Mouse (Mus musculus): ENCODE data around the gene Rap1gap2.

Gene Rap1gap2

GRCm38 (mm10) chr11:74408587-74409446, 201.9 kb downstream of the Rap1gap2 start:
- peak; percentile 95 for DNase-seq

- DNase-seq: no peak
These were observed 205.5 kb downstream of the Rap1gap2 start for GRCm38 (mm10) chr11:74405201-74405600.

- DNase-seq: no peak
These were observed 206.5 kb downstream of the Rap1gap2 start for GRCm38 (mm10) chr11:74404216-74404615.

GRCm38 (mm10) chr11:74402126-74402525, 208.6 kb downstream of the Rap1gap2 start:
- DNase-seq: no peak

GRCm38 (mm10) chr11:74395583-74395982, 215.1 kb downstream of the Rap1gap2 start:
- no peak for DNase-seq

GRCm38 (mm10) chr11:74393489-74393888, 217.2 kb downstream of the Rap1gap2 start:
- DNase-seq: peak; percentile 51

- no peak for DNase-seq
These were observed 217.8 kb downstream of the Rap1gap2 start for GRCm38 (mm10) chr11:74392903-74393302.

- no peak for DNase-seq
These were observed 218.8 kb downstream of the Rap1gap2 start for GRCm38 (mm10) chr11:74391899-74392298.

GRCm38 (mm10) chr11:74387203-74387602, 223.5 kb downstream of the Rap1gap2 start:
- DNase-seq: no peak

- no peak for DNase-seq
These were observed 225.0 kb downstream of the Rap1gap2 start for GRCm38 (mm10) chr11:74385674-74386073.

GRCm38 (mm10) chr11:74379166-74379873, 231.4 kb downstream of the Rap1gap2 start:
- no peak for DNase-seq

- peak; percentile 66 for DNase-seq
These were observed 233.9 kb downstream of the Rap1gap2 start for GRCm38 (mm10) chr11:74376847-74377246.

- DNase-seq: peak; percentile 90
These were observed 239.2 kb downstream of the Rap1gap2 start for GRCm38 (mm10) chr11:74371393-74372100.

- no peak for DNase-seq
These were observed 248.9 kb downstream of the Rap1gap2 start, which contains the start of gene Olfr412 for GRCm38 (mm10) chr11:74361769-74362168. Gene Olfr412, plus strand, starts transcription at chr11:74362069.

- no peak for DNase-seq
These were observed 258.2 kb downstream of the Rap1gap2 start, which contains the start of gene Olfr411 for GRCm38 (mm10) chr11:74352550-74352949. Gene Olfr411, minus strand, starts transcription at chr11:74352650.

- no peak for DNase-seq
These were observed 272.8 kb downstream of the Rap1gap2 start, which contains the start of gene Olfr410 for GRCm38 (mm10) chr11:74337931-74338330. Gene Olfr410, minus strand, starts transcription at chr11:74338031.
